Comparison of ENCODE assay signal across 28 mouse cellular contexts in genomic region chr8:5129322-5129829, GRCm38 (mm10). TPM values are rescaled to one million over a fixed set of nuclear protein-coding genes. Genes with fewer than 3 reads are reported as not detected.
DNase-seq lines count a peak whose midpoint lies in the region; ATAC-seq and TF ChIP-seq lines count a peak whose summit lies in the region.
"Had no signal": no experiment of that assay in that cellular context is flagged by ENCODE, and none has a peak within 500 bp of the region (broad histone marks: within the 10 kb centered on the region; RNA-seq: fewer than 3 reads in every experiment).

No protein-coding gene starts in this region.

- no peak overlapping the region for H3K4me3 ChIP-seq in intestine, embryonic 15.5 days (replicated peaks)
- no peak overlapping the region for H3K4me3 ChIP-seq in intestine, embryonic 16.5 days (ENCODE audit: low read length)
- no peak overlapping the region for H3K4me3 ChIP-seq in intestine, postnatal 0 days (ENCODE audit: low read depth, low read length)
- H3K4me3 ChIP-seq in forebrain, embryonic 10.5 days = no peak overlapping the region
- H3K4me3 ChIP-seq in forebrain, embryonic 11.5 days (ENCODE audit: low read depth, low read length) = no peak overlapping the region

- H3K27ac ChIP-seq in intestine, embryonic 15.5 days = no peak overlapping the region
- no peak overlapping the region for H3K27ac ChIP-seq in intestine, embryonic 16.5 days (ENCODE audit: low read length)
- H3K27ac ChIP-seq in intestine, postnatal 0 days (ENCODE audit: low read depth, low read length) = no peak overlapping the region
- no peak overlapping the region for H3K27ac ChIP-seq in forebrain, embryonic 10.5 days
- no peak overlapping the region for H3K27ac ChIP-seq in forebrain, embryonic 11.5 days (ENCODE audit: low read depth, low read length)

- DNase-seq in large intestine, adult 2 months (ENCODE audit: low read depth, low spot score) = peak; percentile 71
- DNase-seq in cerebellum, postnatal 25 days = no peak
- no peak for DNase-seq in forebrain, embryonic 10.5 days (ENCODE audit: extremely low spot score, low spot score)
- no peak for DNase-seq in forebrain, embryonic 11.5 days (ENCODE audit: low spot score)
- DNase-seq in left cerebral cortex, postnatal 4 days = no peak
- DNase-seq: adrenal gland, adult 2 months; adrenal gland, adult 8-10 months; adrenal gland, postnatal 10 days; adrenal gland, postnatal 14 days; adrenal gland, postnatal 25 days; adrenal gland, postnatal 36 days; B cell, adult 2 months; cerebellum, adult 11 months; cerebellum, adult 11-12 months had no signal

- no peak for TF ChIP-seq CTCF in intestine, postnatal 0 days (IDR thresholded peaks at IDR 0.05; ENCODE audit: low read depth)

- no peaks in the 10 kb centered on the region for H3K4me1 ChIP-seq in intestine, embryonic 15.5 days (replicated peaks)
- H3K4me1 ChIP-seq in intestine, embryonic 16.5 days (ENCODE audit: control insufficient read depth, insufficient read depth, low read length) = no peaks in the 10 kb centered on the region
- no peaks in the 10 kb centered on the region for H3K4me1 ChIP-seq in intestine, postnatal 0 days (replicated peaks; ENCODE audit: control insufficient read depth, insufficient read depth, low read length)
- H3K4me1 ChIP-seq in forebrain, embryonic 10.5 days = no peaks in the 10 kb centered on the region
- H3K4me1 ChIP-seq in forebrain, embryonic 11.5 days (replicated peaks; ENCODE audit: control insufficient read depth, insufficient read depth, low read length) = no peaks in the 10 kb centered on the region

- intact Hi-C loops in left cerebral cortex, postnatal 4 days (cut with DNase I) = no loop called here

- WGBS in intestine, embryonic 15.5 days = 57% methylated on average over 2 of the region's 2 CpGs
- 61% methylated on average over 2 of the region's 2 CpGs for WGBS in intestine, embryonic 16.5 days
- WGBS in intestine, postnatal 0 days = 45% methylated on average over 2 of the region's 2 CpGs
- 21% methylated on average over 2 of the region's 2 CpGs for WGBS in large intestine, adult 2 months
- WGBS in forebrain, embryonic 10.5 days = 85% methylated on average over 2 of the region's 2 CpGs
- 83% methylated on average over 2 of the region's 2 CpGs for WGBS in forebrain, embryonic 11.5 days

- H3K27me3 ChIP-seq in intestine, embryonic 15.5 days (replicated peaks) = no peaks in the 10 kb centered on the region
- H3K27me3 ChIP-seq in intestine, embryonic 16.5 days (replicated peaks; ENCODE audit: control insufficient read depth, insufficient read depth, low read length) = no peaks in the 10 kb centered on the region
- no peaks in the 10 kb centered on the region for H3K27me3 ChIP-seq in intestine, postnatal 0 days (replicated peaks; ENCODE audit: control insufficient read depth, insufficient read depth, low read length)
- no peaks in the 10 kb centered on the region for H3K27me3 ChIP-seq in forebrain, embryonic 10.5 days (ENCODE audit: poor library complexity, severe bottlenecking)
- no peaks in the 10 kb centered on the region for H3K27me3 ChIP-seq in forebrain, embryonic 11.5 days (ENCODE audit: control insufficient read depth, insufficient read depth, low read length)
- H3K27me3 ChIP-seq: Patski had no signal

- no peak overlapping the region for H3K9ac ChIP-seq in intestine, embryonic 15.5 days
- no peak overlapping the region for H3K9ac ChIP-seq in intestine, embryonic 16.5 days (ENCODE audit: low read depth, low read length)
- no peak overlapping the region for H3K9ac ChIP-seq in intestine, postnatal 0 days (ENCODE audit: low read depth, low read length)
- no peak overlapping the region for H3K9ac ChIP-seq in forebrain, embryonic 11.5 days (ENCODE audit: low read length)

- peak; percentile 97 for ATAC-seq in intestine, embryonic 15.5 days
- ATAC-seq in intestine, embryonic 16.5 days = peak; percentile 98
- ATAC-seq in intestine, postnatal 0 days = peak; percentile 90
- no peak for ATAC-seq in forebrain, embryonic 11.5 days (replicated peaks; ENCODE audit: low FRiP score)
- ATAC-seq: activated CD4-positive, CD25-positive, alpha-beta regulatory T cell, adult 4 months; CD4-positive, CD25-positive, alpha-beta regulatory T cell, adult 4 months; Patski had no signal

- no peaks in the 10 kb centered on the region for H3K36me3 ChIP-seq in intestine, embryonic 15.5 days
- H3K36me3 ChIP-seq in intestine, embryonic 16.5 days (ENCODE audit: control insufficient read depth, insufficient read depth, low read length) = no peaks in the 10 kb centered on the region
- H3K36me3 ChIP-seq in intestine, postnatal 0 days (ENCODE audit: control insufficient read depth, insufficient read depth) = no peaks in the 10 kb centered on the region
- no peaks in the 10 kb centered on the region for H3K36me3 ChIP-seq in forebrain, embryonic 10.5 days (replicated peaks)
- H3K36me3 ChIP-seq in forebrain, embryonic 11.5 days (ENCODE audit: control insufficient read depth, insufficient read depth, low read length) = no peaks in the 10 kb centered on the region
- H3K36me3 ChIP-seq: G1E had no signal

- no peak overlapping the region for H3K4me2 ChIP-seq in intestine, embryonic 15.5 days (replicated peaks)
- H3K4me2 ChIP-seq in intestine, embryonic 16.5 days (ENCODE audit: low read depth, low read length) = no peak overlapping the region
- no peak overlapping the region for H3K4me2 ChIP-seq in intestine, postnatal 0 days (replicated peaks; ENCODE audit: low read depth)
- H3K4me2 ChIP-seq in forebrain, embryonic 11.5 days (ENCODE audit: low read depth, low read length, severe bottlenecking) = no peak overlapping the region

- H3K9me3 ChIP-seq in intestine, embryonic 15.5 days = no peaks in the 10 kb centered on the region
- no peaks in the 10 kb centered on the region for H3K9me3 ChIP-seq in intestine, embryonic 16.5 days (ENCODE audit: control insufficient read depth, low read length)
- H3K9me3 ChIP-seq in intestine, postnatal 0 days (ENCODE audit: control insufficient read depth) = no peaks in the 10 kb centered on the region
- no peaks in the 10 kb centered on the region for H3K9me3 ChIP-seq in forebrain, embryonic 10.5 days
- no peaks in the 10 kb centered on the region for H3K9me3 ChIP-seq in forebrain, embryonic 11.5 days (ENCODE audit: control insufficient read depth, low read length)
- H3K9me3 ChIP-seq: G1E had no signal

RNA-seq across cellular contexts. Expression of gene Slc10a2, which starts 24.2 kb away (rescaled TPM):
- 0.52 and 0.63 TPM in 2 replicates for polyA plus RNA-seq in intestine, embryonic 15.5 days (2015; fragmentation: Nextera tagmentation; extraction: Ambion mirVana)
- 0.80 and 0.81 TPM in 2 replicates for polyA plus RNA-seq in intestine, embryonic 16.5 days (2015; fragmentation: Nextera tagmentation; extraction: Ambion mirVana)
- polyA plus RNA-seq in intestine, postnatal 0 days (2015; fragmentation: Nextera tagmentation; extraction: Ambion mirVana) = 0.25 and 1.0 TPM in 2 replicates
- polyA plus RNA-seq in large intestine, adult 2 months (2012; rRNA removed) = 4.1 and 71.5 TPM in 2 replicates
- not detected in 2 replicates for polyA plus RNA-seq in forebrain, embryonic 10.5 days (2016; fragmentation: Nextera tagmentation; extraction: Ambion mirVana)
- polyA plus RNA-seq in forebrain, embryonic 11.5 days (2014; fragmentation: Nextera tagmentation; extraction: Ambion mirVana) = not detected in 2 replicates
- total RNA-seq in left cerebral cortex, postnatal 4 days (2021) = not detected
- total RNA-seq: adrenal gland, adult 18-20 months; adrenal gland, adult 8-10 months; adrenal gland, postnatal 10 days; adrenal gland, postnatal 14 days; adrenal gland, postnatal 25 days; adrenal gland, postnatal 36 days; adrenal gland, postnatal 4 days; CH12.LX; ES-E14; MEL had no signal
- polyA plus RNA-seq: activated CD4-positive, CD25-positive, alpha-beta regulatory T cell, adult 4 months; adrenal gland, adult 2 months; brain, embryonic 14.5 days; C2C12; CD4-positive, CD25-positive, alpha-beta regulatory T cell, adult 4 months; G1E; Patski had no signal
